8 mouse cellular contexts compared by ENCODE assay signal in genomic region chr16:11012571-11013463, GRCm38 (mm10). TPM values are rescaled to one million over a fixed set of nuclear protein-coding genes. Genes with fewer than 3 reads are reported as not detected.
DNase-seq lines count a peak whose midpoint lies in the region; ATAC-seq and TF ChIP-seq lines count a peak whose summit lies in the region.

No protein-coding gene starts in this region.

- peaks cover 13% of the 10 kb centered on the region for H3K4me1 ChIP-seq in liver, embryonic 11.5 days (replicated peaks; ENCODE audit: control insufficient read depth, insufficient read depth, low read length)

- H3K4me3 ChIP-seq in liver, embryonic 11.5 days (ENCODE audit: low read depth, low read length), result no peak overlapping the region

- no peaks in the 10 kb centered on the region for H3K9me3 ChIP-seq in liver, embryonic 11.5 days (ENCODE audit: control insufficient read depth, low read length)

- 73% methylated on average over 11 of the region's 11 CpGs for WGBS in liver, embryonic 11.5 days

- no peak overlapping the region for H3K27ac ChIP-seq in liver, embryonic 11.5 days (ENCODE audit: low read depth, low read length)

- no peak for TF ChIP-seq CTCF in brain, embryonic 14.5 days (IDR thresholded peaks at IDR 0.05; ENCODE audit: borderline replicate concordance, extremely low read depth, insufficient read depth, insufficient read length)

- H3K9ac ChIP-seq in liver, embryonic 11.5 days (ENCODE audit: low read depth, low read length), result no peak overlapping the region

- H3K36me3 ChIP-seq in liver, embryonic 11.5 days (ENCODE audit: control insufficient read depth, insufficient read depth, low read length), result no peaks in the 10 kb centered on the region

- no peak for TF ChIP-seq POLR2A in brain, embryonic 14.5 days (IDR thresholded peaks at IDR 0.05; ENCODE audit: borderline replicate concordance, extremely low read depth, insufficient read depth, insufficient read length, poor library complexity, severe bottlenecking)

- intact Hi-C loops in heart, postnatal 25 days (cut with DNase I), result no loop called here

- no peaks in the 10 kb centered on the region for H3K27me3 ChIP-seq in liver, embryonic 11.5 days (replicated peaks; ENCODE audit: control insufficient read depth, insufficient read depth, low read length)

- ATAC-seq in frontal cortex, adult (ENCODE audit: low TSS enrichment), result peak; percentile 64; the same call in 1 of the 2 replicates
- ATAC-seq in liver, embryonic 11.5 days (replicated peaks; ENCODE audit: low FRiP score), result no peak

- DNase-seq in MEL-GATA-1-ER (ENCODE audit: extremely low read depth, low read depth), result peak; percentile 78
- peak; percentile 88 for DNase-seq in brain, embryonic 14.5 days (ENCODE audit: low read depth)
- peak; percentile 31 for DNase-seq in heart, postnatal 25 days (ENCODE audit: low spot score)
- peak; percentile 77 to 79 for DNase-seq in layer of hippocampus, adult 8-10 months (ENCODE audit: low spot score in 2 of 2)
- DNase-seq in lung, postnatal 25 days (ENCODE audit: low spot score), result peak; percentile 65
- peak; percentile 48 to 49 for DNase-seq in right cerebral cortex, adult 2 months (ENCODE audit: low spot score in 2 of 2)
- DNase-seq in liver, embryonic 11.5 days (ENCODE audit: low spot score), result no peak

- H3K4me2 ChIP-seq in liver, embryonic 11.5 days, result no peak overlapping the region

RNA-seq across cellular contexts. Expression of gene Snn, which starts 47.9 kb away (rescaled TPM):
- polyA plus RNA-seq in brain, embryonic 14.5 days (2012; rRNA removed), result 185 and 187 TPM in 2 replicates
- total RNA-seq in heart, postnatal 25 days (2021), result 10 to 100 TPM; 28.3 to 33.3 TPM
- total RNA-seq in layer of hippocampus, adult 8-10 months (2022), result 100 to 1,000 TPM; 137 to 163 (median 148) TPM
- polyA plus RNA-seq in liver, embryonic 11.5 days (2014; fragmentation: Nextera tagmentation; extraction: Ambion mirVana), result 17.0 and 18.0 TPM in 2 replicates

RNA-seq across cellular contexts. Expression of gene Litaf, which starts 53.1 kb away (rescaled TPM):
- 35.9 and 39.0 TPM in 2 replicates for polyA plus RNA-seq in brain, embryonic 14.5 days (2012; rRNA removed)
- total RNA-seq in heart, postnatal 25 days (2021), result 10 to 100 TPM; 21.7 to 24.2 TPM
- total RNA-seq in layer of hippocampus, adult 8-10 months (2022), result 10 to 100 TPM; 12.2 to 37.8 (median 21.5) TPM
- polyA plus RNA-seq in liver, embryonic 11.5 days (2014; fragmentation: Nextera tagmentation; extraction: Ambion mirVana), result 53.6 and 56.0 TPM in 2 replicates

Comparison
In these comparisons a context has a peak if more than half of its experiments do, and no peak if none do; other contexts are left out.
1. RNA of gene Snn, which starts 47.9 kb away (total RNA-seq): 137 to 163 TPM in layer of hippocampus, adult 8-10 months; 28.3 to 33.3 TPM in heart, postnatal 25 days; every median in the first group is over 4 times any median in the second.